Mouse (Mus musculus) midbrain, embryonic 14.5 days (tissue): Measurements from ENCODE around the gene Camk1d. TPM values are rescaled to one million over a fixed set of nuclear protein-coding genes. Genes with fewer than 3 reads are reported as not detected.
A peak's percentile ranks its signal among the peaks of the same experiment; 100 is the strongest.

Source experiments
- ATAC-seq: fragments of 200-750 bp; cut with Nextera tagmentation; 2 replicates; pipeline ENCODE4 v1.8.0; 2017; ENCODE audit warnings: moderate number of reproducible peaks, moderate library complexity; ENCODE audit not compliant: low FRiP score, low TSS enrichment
- DNase-seq: peaks from one replicate; pipeline ENCODE4 v3.0.0-alpha.2; 2015
- H3K27ac ChIP-seq: fragments of 300-500 bp; sonication (generic); replicated peaks from 2 replicates; pipeline ENCODE4 v1.5.1; 2014; ENCODE audit warnings: mild to moderate bottlenecking, low read depth, low read length, moderate library complexity
- H3K27me3 ChIP-seq: fragments of 300-500 bp; sonication (generic); 2 replicates; pipeline ENCODE4 v1.6.1; 2014; ENCODE audit warnings: low read length, control low read depth, mixed read lengths; ENCODE audit not compliant: control insufficient read depth, insufficient read depth
- H3K36me3 ChIP-seq: fragments of 300-500 bp; sonication (generic); 2 replicates; pipeline ENCODE4 v1.6.1; 2014; ENCODE audit warnings: low read length, control low read depth; ENCODE audit not compliant: control insufficient read depth, insufficient read depth
- H3K4me1 ChIP-seq: fragments of 300-500 bp; sonication (generic); 2 replicates; pipeline ENCODE4 v1.6.1; 2014; ENCODE audit warnings: mild to moderate bottlenecking, antibody characterized with exemption, low read length, control low read depth; ENCODE audit not compliant: control insufficient read depth, insufficient read depth
- H3K4me2 ChIP-seq: fragments of 300-500 bp; sonication (generic); 2 replicates; pipeline ENCODE4 v1.6.1; 2014; ENCODE audit warnings: mild to moderate bottlenecking, low read length, moderate library complexity
- H3K4me3 ChIP-seq: fragments of 300-500 bp; sonication (generic); replicated peaks from 2 replicates; pipeline ENCODE4 v1.5.1; 2014; ENCODE audit warnings: low read depth, low read length
- H3K9ac ChIP-seq: fragments of 300-500 bp; sonication (generic); replicated peaks from 2 replicates; pipeline ENCODE4 v1.6.1; 2014; ENCODE audit warnings: mild to moderate bottlenecking, low read length, moderate library complexity
- H3K9me3 ChIP-seq: fragments of 300-500 bp; sonication (generic); 2 replicates; pipeline ENCODE4 v1.6.1; 2016; ENCODE audit warnings: low read length, control low read depth, mixed read lengths; ENCODE audit not compliant: control insufficient read depth
- WGBS: fragments of 180-500 bp; shearing (Covaris S2); extraction: QIAGEN DNeasy Blood & Tissue Kit; methylation state at CpG from one replicate; pipeline ENCODE4 v1.1.7; 2014; 5-methylcytosine and 5-hydroxymethylcytosine counted together
- polyA plus RNA-seq: library from polyadenylated mRNA; unstranded; fragments of >200 nt; fragmentation: Nextera tagmentation; extraction: Ambion mirVana; gene quantifications from 2 replicates; pipeline ENCODE4 v1.2.1, GENCODE M21; 2014

Camk1d gene
- polyA plus RNA-seq, 1 experiment from 2014 or later = 6.0 TPM

DNA sequence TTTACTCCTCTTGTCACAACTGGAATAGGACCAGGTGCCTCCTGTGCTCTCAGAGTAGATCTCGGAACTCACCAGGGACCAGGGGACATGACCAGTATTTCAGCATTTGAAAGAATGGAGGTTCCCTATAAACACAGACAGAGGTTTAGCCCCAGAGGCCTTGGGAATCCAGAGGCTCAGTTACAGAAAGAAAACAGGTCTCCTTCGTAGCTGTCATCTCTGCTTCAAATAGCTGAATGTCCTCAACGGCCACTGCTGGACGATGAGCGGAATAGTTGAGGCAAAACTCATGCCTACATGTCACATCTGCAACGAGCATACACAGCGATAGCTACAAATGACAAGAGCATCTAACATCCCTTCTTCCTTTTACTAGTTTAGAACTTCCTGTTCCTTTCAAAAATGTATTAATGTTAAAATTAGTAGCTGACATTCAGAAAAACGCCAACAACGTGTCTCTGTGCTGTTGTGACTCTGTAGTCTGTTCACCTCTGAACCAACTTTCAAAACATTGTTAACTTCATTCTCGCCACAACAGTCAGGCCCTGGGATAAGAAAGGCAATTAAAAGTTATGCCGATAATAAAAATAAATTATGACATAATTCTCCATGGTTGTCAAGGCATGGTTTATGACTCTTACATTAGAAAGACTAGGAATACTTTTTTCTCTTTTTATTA lies 82.5 kb downstream of the Camk1d start:
- WGBS = 91% methylated on average over 11 of the region's 11 CpGs
- Histone ChIP-seq H3K36me3 (no peaks in the 10 kb centered on the region), H3K27ac (no peak overlapping the region), H3K4me2 (no peak overlapping the region), H3K27me3 (no peaks in the 10 kb centered on the region), H3K9me3 (no peaks in the 10 kb centered on the region), H3K4me1 (no peaks in the 10 kb centered on the region), H3K9ac (no peak overlapping the region), H3K4me3 (no peak overlapping the region)
- DNase-seq (no peak), ATAC-seq (no peak)

DNA sequence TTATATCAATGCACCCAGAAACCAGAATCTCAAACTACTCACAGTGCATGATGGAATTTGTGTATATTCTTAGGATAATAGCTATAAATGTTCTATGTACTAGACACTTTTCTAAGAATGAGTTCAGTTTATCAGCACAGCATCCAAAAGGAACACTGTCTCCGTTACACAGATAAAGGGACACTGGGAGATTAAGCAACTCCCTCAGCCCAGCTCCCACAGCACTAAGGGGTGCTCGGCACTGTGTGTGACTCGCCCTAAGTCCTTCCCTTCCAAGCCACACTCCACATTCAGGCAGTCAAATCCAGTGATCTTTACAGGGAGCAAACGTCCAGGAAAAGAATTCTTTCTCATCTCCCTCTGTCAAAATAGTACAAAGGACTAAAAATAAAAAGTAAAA lies 83.6 kb downstream of the Camk1d start:
- 47% methylated on average over 4 of the region's 4 CpGs for WGBS
- no peak for ATAC-seq
- H3K4me1 ChIP-seq = no peaks in the 10 kb centered on the region

DNA sequence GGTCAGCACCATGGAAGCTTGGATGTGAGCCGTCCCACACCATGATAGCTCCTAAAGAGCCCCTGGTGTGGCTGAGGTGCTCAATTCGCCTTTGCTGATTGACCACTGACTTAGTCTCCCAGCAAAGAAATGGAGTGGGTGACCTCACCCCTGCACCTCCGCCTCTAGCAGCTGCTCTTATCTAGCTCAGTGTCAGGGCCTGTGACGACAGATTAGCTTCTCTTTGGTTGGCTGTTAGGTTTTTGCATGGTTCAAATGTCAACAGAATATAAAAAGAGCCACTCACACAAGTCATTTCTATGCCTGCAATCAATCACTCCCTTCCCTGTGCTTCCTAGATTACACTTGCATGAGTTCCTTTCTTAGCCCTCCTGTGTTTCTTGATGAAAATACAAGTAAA lies 89.9 kb downstream of the Camk1d start:
- Histone ChIP-seq H3K4me2 (no peak overlapping the region), H3K4me3 (no peak overlapping the region), H3K9ac (no peak overlapping the region), H3K27me3 (no peaks in the 10 kb centered on the region), H3K27ac (no peak overlapping the region), H3K4me1 (no peaks in the 10 kb centered on the region), H3K36me3 (no peaks in the 10 kb centered on the region), H3K9me3 (no peaks in the 10 kb centered on the region)
- DNase-seq (no peak), ATAC-seq (no peak)
- WGBS = 77% methylated on average over 4 of the region's 4 CpGs

More for the DNA sequence above, 83.6 kb downstream of the Camk1d start:
- Histone ChIP-seq H3K27ac (no peak overlapping the region), H3K4me2 (no peak overlapping the region), H3K36me3 (no peaks in the 10 kb centered on the region), H3K9me3 (no peaks in the 10 kb centered on the region), H3K4me3 (no peak overlapping the region), H3K27me3 (no peaks in the 10 kb centered on the region), H3K9ac (no peak overlapping the region)
- DNase-seq = no peak

DNA sequence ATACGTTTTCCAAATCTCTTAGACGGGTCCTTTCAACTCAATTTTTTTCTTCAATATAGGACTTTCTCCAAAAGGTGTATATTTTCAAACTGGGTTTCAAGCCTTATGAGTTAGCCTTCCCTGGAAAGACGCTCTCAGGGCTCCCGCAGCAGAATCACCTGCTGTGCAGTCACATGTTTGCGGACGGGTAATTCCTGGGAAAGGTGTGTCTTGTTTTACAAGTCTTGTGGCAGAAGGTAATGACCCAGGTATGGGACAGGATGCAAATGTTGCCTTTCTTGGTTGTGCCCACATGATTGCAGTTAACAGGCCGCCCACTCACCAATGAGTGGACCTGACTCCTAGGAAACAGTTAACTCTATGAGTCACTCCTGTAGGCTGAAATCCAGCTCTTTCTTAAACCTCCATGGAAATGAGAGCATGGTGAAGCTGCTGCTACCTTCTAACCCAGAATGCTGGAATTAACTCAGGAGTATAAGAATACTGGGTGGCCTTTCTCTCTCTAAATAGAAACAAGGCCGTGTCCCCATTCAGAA lies 95.9 kb downstream of the Camk1d start:
- no peaks in the 10 kb centered on the region for H3K9me3 ChIP-seq
- no peak for DNase-seq
- H3K4me1 ChIP-seq = peaks cover 10% of the 10 kb centered on the region; the same call in 1 of the 2 replicates
- no peak overlapping the region for H3K4me2 ChIP-seq
- no peak overlapping the region for H3K4me3 ChIP-seq
- H3K27ac ChIP-seq = no peak overlapping the region
- H3K27me3 ChIP-seq = no peaks in the 10 kb centered on the region
- H3K36me3 ChIP-seq = no peaks in the 10 kb centered on the region
- WGBS = 91% methylated on average over 8 of the region's 8 CpGs
- no peak for ATAC-seq
- no peak overlapping the region for H3K9ac ChIP-seq

DNA sequence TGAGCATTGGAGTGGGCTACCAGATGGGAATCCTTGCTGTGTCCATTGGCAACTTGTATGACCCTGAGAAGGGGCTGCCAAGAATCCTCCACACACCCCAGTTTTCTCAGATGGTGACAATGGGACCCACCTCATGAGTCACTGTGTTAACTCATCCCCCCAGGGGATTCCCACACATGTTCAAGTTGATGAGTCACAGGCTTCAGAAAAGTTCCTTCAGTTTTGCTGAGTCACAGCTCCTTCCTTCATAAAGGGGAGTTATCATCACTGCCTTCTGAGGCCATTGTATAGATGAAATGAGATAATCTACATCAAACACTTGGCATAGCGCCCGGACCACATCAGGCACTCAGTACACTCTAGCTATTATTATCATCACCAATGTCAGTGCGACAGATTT lies 99.4 kb downstream of the Camk1d start:
- no peak overlapping the region for H3K4me2 ChIP-seq
- no peak overlapping the region for H3K4me3 ChIP-seq
- no peaks in the 10 kb centered on the region for H3K9me3 ChIP-seq
- ATAC-seq (no peak), DNase-seq (peak; percentile 27)
- H3K36me3 ChIP-seq = no peaks in the 10 kb centered on the region
- no peak overlapping the region for H3K27ac ChIP-seq
- no peaks in the 10 kb centered on the region for H3K27me3 ChIP-seq
- H3K4me1 ChIP-seq = peaks cover 10% of the 10 kb centered on the region; the same call in 1 of the 2 replicates
- H3K9ac ChIP-seq = no peak overlapping the region
- 82% methylated on average over 3 of the region's 3 CpGs for WGBS

DNA sequence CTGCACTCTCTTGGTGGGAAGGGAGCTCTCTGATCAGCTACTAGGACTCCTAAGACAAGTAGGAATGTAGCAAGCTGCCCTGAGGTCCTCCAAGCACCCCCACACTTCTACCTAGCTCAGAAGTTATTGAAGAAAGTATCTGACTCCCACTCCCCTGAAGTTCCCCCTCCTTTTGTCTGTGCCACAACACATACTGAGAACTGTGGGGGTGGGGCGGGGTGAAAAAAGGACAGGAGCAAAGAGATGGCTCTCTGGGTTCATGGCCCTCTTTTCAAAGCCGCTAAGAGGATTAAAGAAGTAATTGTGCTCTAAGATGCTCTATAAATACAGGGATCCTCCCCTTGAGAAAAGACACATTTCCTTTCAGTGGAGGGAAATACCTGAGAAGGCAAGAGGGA lies 100.0 kb downstream of the Camk1d start:
- Histone ChIP-seq H3K27me3 (no peaks in the 10 kb centered on the region), H3K4me3 (no peak overlapping the region), H3K9ac (no peak overlapping the region), H3K4me1 (peaks cover 10% of the 10 kb centered on the region; the same call in 1 of the 2 replicates), H3K4me2 (no peak overlapping the region), H3K36me3 (no peaks in the 10 kb centered on the region), H3K9me3 (no peaks in the 10 kb centered on the region), H3K27ac (0 out of 2 replicates have a peak overlapping the region, but pooled peaks have one; percentile 28)
- ATAC-seq (peak; percentile 40; the same call in 1 of the 2 replicates), DNase-seq (no peak)
- WGBS = 6% methylated on average over 2 of the region's 2 CpGs

DNA sequence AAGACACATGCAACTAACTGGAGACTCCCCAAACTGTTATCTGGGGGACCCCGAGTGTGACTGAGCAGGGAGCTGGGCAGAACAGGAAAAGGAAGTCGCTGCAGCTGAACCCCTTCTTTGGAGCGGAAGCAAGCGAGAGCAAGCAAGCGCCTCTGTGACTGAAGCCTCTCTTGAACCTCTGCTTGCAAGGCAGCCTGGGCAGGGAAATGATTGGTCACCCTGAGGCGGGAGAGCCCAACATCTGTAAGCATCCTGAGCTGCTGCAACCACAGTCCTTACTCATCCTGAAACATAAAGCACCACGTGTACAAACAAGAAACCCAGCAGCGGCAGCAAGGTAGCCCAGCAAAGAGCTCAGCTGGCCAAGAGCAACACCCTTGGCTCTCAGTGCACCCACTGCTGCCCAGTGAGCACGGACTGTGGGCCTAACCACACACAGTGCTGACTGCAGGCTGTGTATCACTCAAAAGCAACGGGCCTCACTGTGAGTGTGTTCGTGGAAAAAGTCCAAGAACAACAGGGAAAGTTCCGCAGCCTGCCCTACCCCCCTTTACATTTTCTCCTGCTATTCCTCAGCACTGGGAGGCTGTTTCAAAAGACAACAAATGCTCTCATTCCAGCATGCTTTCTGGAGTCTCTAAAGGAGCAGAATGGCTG lies 100.5 kb downstream of the Camk1d start:
- WGBS = 18% methylated on average over 12 of the region's 12 CpGs

DNA sequence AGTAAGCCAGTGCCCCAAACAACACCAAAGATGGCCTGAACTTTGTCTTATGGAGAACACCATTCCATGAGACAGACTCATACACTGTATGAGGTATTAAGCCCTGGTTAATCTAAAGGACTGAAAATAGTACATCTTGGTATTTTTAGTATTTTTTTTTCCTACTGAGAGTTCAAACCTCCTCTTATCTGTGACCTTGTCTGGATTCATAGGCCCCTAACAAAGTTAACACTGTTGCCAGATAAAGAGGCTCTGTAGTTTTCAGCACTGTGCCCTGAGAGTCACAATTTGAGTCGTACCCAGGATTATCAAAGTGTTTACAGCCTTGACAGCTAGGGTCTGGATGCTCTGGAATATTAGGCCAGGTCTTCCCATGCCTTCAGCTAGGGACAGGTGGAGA lies 102.7 kb downstream of the Camk1d start:
- no peak for DNase-seq
- H3K4me3 ChIP-seq = no peak overlapping the region
- H3K27me3 ChIP-seq = no peaks in the 10 kb centered on the region
- 74% methylated on average over 1 of the region's 1 CpGs for WGBS
- H3K36me3 ChIP-seq = no peaks in the 10 kb centered on the region
- no peaks in the 10 kb centered on the region for H3K9me3 ChIP-seq
- H3K27ac ChIP-seq = no peak overlapping the region
- peaks cover 10% of the 10 kb centered on the region; the same call in 1 of the 2 replicates for H3K4me1 ChIP-seq
- no peak overlapping the region for H3K4me2 ChIP-seq
- no peak overlapping the region for H3K9ac ChIP-seq
- ATAC-seq = no peak

More for the DNA sequence above, 100.5 kb downstream of the Camk1d start:
- DNase-seq (peak; percentile 37), ATAC-seq (no peak)
- no peaks in the 10 kb centered on the region for H3K9me3 ChIP-seq
- 0 out of 2 replicates have a peak overlapping the region, but pooled peaks have one; percentile 28 for H3K27ac ChIP-seq
- no peaks in the 10 kb centered on the region for H3K27me3 ChIP-seq
- peaks cover 10% of the 10 kb centered on the region; the same call in 1 of the 2 replicates for H3K4me1 ChIP-seq
- H3K4me3 ChIP-seq = no peak overlapping the region
- H3K4me2 ChIP-seq = no peak overlapping the region
- no peaks in the 10 kb centered on the region for H3K36me3 ChIP-seq
- H3K9ac ChIP-seq = no peak overlapping the region
